Mouse (Mus musculus) small intestine, adult 2 months (tissue): ENCODE data around the gene Enthd1. TPM values are rescaled to one million over a fixed set of nuclear protein-coding genes. Genes with fewer than 3 reads are reported as not detected.

ENCODE experiments used
- H3K27ac ChIP-seq: fragments of 200-500 bp; 2 replicates; pipeline ENCODE4 v1.5.1; 2012; ENCODE audit warnings: low read depth, low read length, control low read depth, inconsistent platforms; ENCODE audit not compliant: insufficient read depth
- H3K27me3 ChIP-seq: fragments of 200-500 bp; 2 replicates; pipeline ENCODE4 v1.6.1; 2012; ENCODE audit warnings: mild to moderate bottlenecking, moderate library complexity, low read length, inconsistent platforms; ENCODE audit not compliant: control insufficient read depth, insufficient read depth
- H3K36me3 ChIP-seq: fragments of 200-500 bp; 2 replicates; pipeline ENCODE4 v1.6.1; 2012; ENCODE audit warnings: mild to moderate bottlenecking, low read length, control low read depth, inconsistent platforms; ENCODE audit not compliant: control insufficient read depth, insufficient read depth
- H3K4me1 ChIP-seq: fragments of 200-500 bp; 2 replicates; pipeline ENCODE4 v1.6.1; 2012; ENCODE audit warnings: low read length, inconsistent platforms, mixed read lengths; ENCODE audit not compliant: control insufficient read depth, insufficient read depth, insufficient read length
- H3K4me3 ChIP-seq: fragments of 200-500 bp; 2 replicates; pipeline ENCODE4 v1.5.1; 2012; ENCODE audit warnings: low read depth, mild to moderate bottlenecking, control low read depth, inconsistent platforms, low read length, moderate library complexity
- CTCF ChIP-seq: fragments of 200-500 bp; IDR thresholded peaks from 2 replicates; pipeline ENCODE4 v1.5.1; 2012; ENCODE audit warnings: low read depth, mild to moderate bottlenecking, control low read depth, inconsistent platforms, low read length, moderate library complexity, mixed read lengths; ENCODE audit not compliant: insufficient replicate concordance, insufficient read length; ENCODE audit errors: extremely low read depth
- POLR2A ChIP-seq: fragments of 200-500 bp; IDR thresholded peaks from 2 replicates; pipeline ENCODE4 v1.6.1; 2012; ENCODE audit warnings: low read depth, mild to moderate bottlenecking, control low read depth, inconsistent platforms, low read length, moderate library complexity
- WGBS: fragments of 180-500 bp; shearing (Covaris S2); methylation state at CpG from one replicate; pipeline ENCODE4 v1.1.7; 2018; 5-methylcytosine and 5-hydroxymethylcytosine counted together
- polyA plus RNA-seq: library from polyadenylated mRNA; depleted of rRNA; stranded (reverse); fragments of >200 nt; gene quantifications from 2 replicates; pipeline ENCODE4 v1.2.3, GENCODE M21; 2012

The Enthd1 gene
- polyA plus RNA-seq, 1 experiment, result not detected

- 62% methylated on average over 7 of the region's 7 CpGs for WGBS
- Histone ChIP-seq H3K36me3 (no peaks in the 10 kb centered on the region), H3K27me3 (no peaks in the 10 kb centered on the region; the same call in 1 of the 2 replicates)
Measured at GRCm38 (mm10) chr15:80569205-80569604, 4.2 kb upstream of the Enthd1 start.

GRCm38 (mm10) chr15:80567731-80568130 lies 2.8 kb upstream of the Enthd1 start:
- no peaks in the 10 kb centered on the region; the same call in 1 of the 2 replicates for H3K27me3 ChIP-seq
- H3K4me1 ChIP-seq, result no peaks in the 10 kb centered on the region
- 27% methylated on average over 4 of the region's 4 CpGs for WGBS
- H3K4me3 ChIP-seq, result no peak overlapping the region
- no peak overlapping the region for H3K27ac ChIP-seq
- no peak for TF ChIP-seq CTCF
- no peak for TF ChIP-seq POLR2A
- no peaks in the 10 kb centered on the region for H3K36me3 ChIP-seq

More at GRCm38 (mm10) chr15:80569205-80569604, 4.2 kb upstream of the Enthd1 start:
- Histone ChIP-seq H3K4me1 (no peaks in the 10 kb centered on the region), H3K27ac (no peak overlapping the region), H3K4me3 (no peak overlapping the region)
- TF ChIP-seq CTCF (no peak), POLR2A (no peak)

GRCm38 (mm10) chr15:80567139-80567538 lies 2.2 kb upstream of the Enthd1 start:
- H3K4me1 ChIP-seq, result no peaks in the 10 kb centered on the region
- no peak overlapping the region for H3K27ac ChIP-seq
- no peak overlapping the region for H3K4me3 ChIP-seq
- H3K36me3 ChIP-seq, result no peaks in the 10 kb centered on the region
- 58% methylated on average over 3 of the region's 3 CpGs for WGBS
- H3K27me3 ChIP-seq, result no peaks in the 10 kb centered on the region; the same call in 1 of the 2 replicates
- TF ChIP-seq POLR2A, result no peak
- no peak for TF ChIP-seq CTCF

DNA sequence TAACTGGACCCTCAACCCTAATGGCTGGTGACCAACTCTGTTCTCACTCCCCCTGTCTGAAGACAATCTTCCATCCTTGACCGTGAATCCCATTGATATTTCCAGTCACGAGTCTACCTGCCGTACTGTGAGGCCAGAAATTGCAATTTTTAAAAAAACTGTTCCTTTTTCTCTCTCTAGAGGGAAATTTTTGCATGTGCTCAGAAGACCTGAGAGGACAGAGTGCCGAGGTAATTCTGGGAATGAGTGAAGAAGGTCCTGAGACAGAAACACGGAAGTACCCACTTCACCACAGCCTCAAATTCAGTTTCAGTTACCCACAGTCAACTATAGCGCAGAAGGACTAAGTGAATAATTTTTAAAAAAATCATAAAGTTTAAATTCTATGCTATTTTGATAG lies 1.7 kb upstream of the Enthd1 start:
- no peaks in the 10 kb centered on the region for H3K4me1 ChIP-seq
- no peaks in the 10 kb centered on the region for H3K36me3 ChIP-seq
- no peak overlapping the region for H3K27ac ChIP-seq
- no peaks in the 10 kb centered on the region; the same call in 1 of the 2 replicates for H3K27me3 ChIP-seq
- TF ChIP-seq CTCF (no peak), POLR2A (no peak)
- no peak overlapping the region for H3K4me3 ChIP-seq
- 86% methylated on average over 6 of the region's 6 CpGs for WGBS

- Histone ChIP-seq H3K27me3 (peaks cover 2% of the 10 kb centered on the region; the same call in 1 of the 2 replicates), H3K27ac (no peak overlapping the region), H3K36me3 (no peaks in the 10 kb centered on the region), H3K4me3 (no peak overlapping the region), H3K4me1 (no peaks in the 10 kb centered on the region)
- TF ChIP-seq CTCF (no peak), POLR2A (no peak)
- 84% methylated on average over 6 of the region's 6 CpGs for WGBS
Measured at GRCm38 (mm10) chr15:80563634-80564208, 1.2 kb downstream of the Enthd1 start.

- Histone ChIP-seq H3K36me3 (no peaks in the 10 kb centered on the region), H3K27me3 (peaks cover 2% of the 10 kb centered on the region; the same call in 1 of the 2 replicates), H3K4me1 (no peaks in the 10 kb centered on the region), H3K27ac (no peak overlapping the region), H3K4me3 (no peak overlapping the region)
- 67% methylated on average over 3 of the region's 3 CpGs for whole genome bisulfite sequencing
- TF ChIP-seq CTCF (no peak), POLR2A (no peak)
Measured at GRCm38 (mm10) chr15:80562446-80562845, 2.5 kb downstream of the Enthd1 start.

DNA sequence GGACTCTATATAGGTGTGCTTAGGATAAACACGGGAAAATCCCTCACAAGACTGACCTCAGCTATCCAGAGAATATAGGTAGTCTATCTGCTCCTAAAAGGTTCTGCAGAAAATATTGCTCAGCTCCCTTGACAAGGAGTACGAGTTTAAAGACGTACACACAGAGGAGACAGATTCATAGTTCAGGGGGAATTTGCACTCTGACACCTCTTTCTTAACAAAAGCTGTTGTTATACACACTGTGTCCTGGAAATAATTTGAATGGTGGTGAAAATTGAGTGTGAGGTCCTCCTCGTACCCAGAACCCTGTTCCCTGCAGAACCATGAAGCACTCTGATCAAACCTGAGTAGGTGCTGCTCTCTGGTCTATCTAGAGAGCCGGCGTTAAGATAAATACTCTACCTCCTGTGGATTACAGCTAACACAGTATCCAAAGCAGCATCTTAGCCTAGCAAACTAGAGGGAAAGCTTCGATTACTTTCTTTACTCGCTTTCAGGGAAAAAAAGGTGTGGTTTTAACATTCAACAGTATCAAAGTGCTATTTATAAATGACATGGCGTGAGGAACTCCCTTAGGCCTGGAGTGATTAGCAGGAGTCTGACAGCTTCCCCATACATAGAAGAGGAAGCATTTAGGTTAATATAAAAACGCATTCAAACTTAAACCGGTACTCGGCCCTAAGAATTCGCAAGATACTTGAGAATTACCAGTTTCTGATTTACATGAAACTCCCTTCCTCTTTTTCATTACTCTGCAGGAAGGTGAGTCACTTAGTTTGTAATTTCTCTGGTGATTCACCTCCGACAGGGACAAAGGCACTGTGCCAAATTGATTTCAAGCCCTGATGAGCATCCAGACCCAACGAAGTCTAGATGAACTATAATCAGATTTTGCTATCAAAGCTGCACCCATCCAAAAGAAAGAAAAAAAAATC lies 4.0 kb downstream of the Enthd1 start:
- Histone ChIP-seq H3K4me3 (no peak overlapping the region), H3K4me1 (no peaks in the 10 kb centered on the region), H3K36me3 (no peaks in the 10 kb centered on the region), H3K27me3 (peaks cover 2% of the 10 kb centered on the region; the same call in 1 of the 2 replicates), H3K27ac (no peak overlapping the region)
- WGBS, result 44% methylated on average over 15 of the region's 15 CpGs
- no peak for TF ChIP-seq CTCF
- no peak for TF ChIP-seq POLR2A
